22 mouse cellular contexts compared by ENCODE assay signal in the genomic region with DNA sequence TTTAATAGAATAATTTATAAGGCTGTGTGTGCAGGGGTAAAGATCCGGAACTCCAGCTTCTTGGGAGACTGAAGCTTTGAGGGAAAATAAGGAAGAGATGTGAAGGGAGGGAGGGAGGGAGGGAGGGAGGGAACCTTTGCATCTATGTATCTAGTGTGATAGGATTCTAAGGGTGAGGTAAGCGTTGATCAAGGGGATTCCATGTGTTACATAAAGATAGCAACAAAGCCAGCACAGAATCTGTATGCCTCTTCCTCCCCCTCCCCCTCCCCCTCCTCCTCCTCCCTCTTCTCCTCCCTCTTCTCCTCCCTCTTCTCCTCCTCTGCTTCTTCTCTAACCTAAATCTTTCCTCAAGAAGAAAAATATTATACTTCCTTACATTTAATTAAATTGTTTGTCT. TPM values are rescaled to one million over a fixed set of nuclear protein-coding genes. Genes with fewer than 3 reads are reported as not detected.
"Had no signal": no experiment of that assay in that cellular context is flagged by ENCODE, and none has a peak within 500 bp of the region (broad histone marks: within the 10 kb centered on the region; RNA-seq: fewer than 3 reads in every experiment).

No protein-coding gene starts in this region.

- H3K27ac ChIP-seq: limb, embryonic 15.5 days; macrophage; midbrain, embryonic 10.5 days; midbrain, embryonic 13.5 days; neural tube, embryonic 13.5 days had no signal

- H3K27me3 ChIP-seq: limb, embryonic 12.5 days; limb, embryonic 15.5 days; midbrain, embryonic 13.5 days; neural tube, embryonic 13.5 days had no signal

- H3K9me3 ChIP-seq: limb, embryonic 12.5 days; limb, embryonic 15.5 days; megakaryocyte, embryonic 14.5 days; midbrain, embryonic 10.5 days; midbrain, embryonic 13.5 days; neural tube, embryonic 13.5 days; stomach, embryonic 15.5 days had no signal

- H3K4me2 ChIP-seq: limb, embryonic 12.5 days; limb, embryonic 15.5 days; lung, embryonic 14.5 days; midbrain, embryonic 13.5 days; neural tube, embryonic 13.5 days had no signal

- H3K9ac ChIP-seq: limb, embryonic 12.5 days; limb, embryonic 15.5 days; lung, embryonic 14.5 days; midbrain, embryonic 13.5 days; neural tube, embryonic 13.5 days; stomach, embryonic 15.5 days had no signal

- ATAC-seq: intestine, postnatal 0 days; midbrain, embryonic 13.5 days; midbrain, embryonic 16.5 days had no signal

- H3K4me3 ChIP-seq: limb, embryonic 12.5 days; limb, embryonic 15.5 days; megakaryocyte, embryonic 14.5 days; midbrain, embryonic 10.5 days; midbrain, embryonic 13.5 days; myocyte; neural tube, embryonic 13.5 days; stomach, embryonic 15.5 days had no signal

- DNase-seq: kidney, postnatal 14 days; kidney, postnatal 4 days; left cerebral cortex, postnatal 4 days; lung, embryonic 14.5 days; retina, postnatal 1 day; right cerebral cortex, postnatal 25 days; spleen, adult 18-20 months; thymus, postnatal 25 days had no signal

- H3K36me3 ChIP-seq: limb, embryonic 12.5 days; limb, embryonic 15.5 days; stomach, embryonic 15.5 days had no signal

RNA-seq across cellular contexts. Expression of a gene that starts 14.8 kb away (rescaled TPM):
- polyA plus RNA-seq: macrophage had no signal

RNA-seq across cellular contexts. Expression of a gene that starts 59.6 kb away (rescaled TPM):
- polyA plus RNA-seq: intestine, embryonic 14.5 days; intestine, postnatal 0 days; limb, embryonic 12.5 days; liver, embryonic 16.5 days; lung, embryonic 14.5 days; lung, postnatal 0 days; macrophage; stomach, embryonic 15.5 days had no signal
